Comparison of ENCODE assay signal across 26 mouse cellular contexts in genomic region chr2:154685772-154686171, GRCm38 (mm10).
"Had no signal": no experiment of that assay in that cellular context is flagged by ENCODE, and none has a peak within 500 bp of the region (broad histone marks: within the 10 kb centered on the region; RNA-seq: fewer than 3 reads in every experiment).

No protein-coding gene starts in this region.

- H3K4me1 ChIP-seq: limb, embryonic 15.5 days had no signal

- H3K27me3 ChIP-seq: heart, embryonic 13.5 days; heart, embryonic 15.5 days; hindbrain, embryonic 13.5 days; hindbrain, embryonic 15.5 days; kidney, embryonic 15.5 days; limb, embryonic 13.5 days; limb, embryonic 15.5 days; liver, embryonic 13.5 days; liver, embryonic 15.5 days had no signal

- H3K4me3 ChIP-seq: heart, embryonic 13.5 days; heart, embryonic 15.5 days; hindbrain, embryonic 13.5 days; hindbrain, embryonic 15.5 days; kidney, embryonic 15.5 days; limb, embryonic 13.5 days; limb, embryonic 15.5 days; liver, embryonic 13.5 days; liver, embryonic 15.5 days had no signal

- H3K9ac ChIP-seq: heart, embryonic 13.5 days; heart, embryonic 15.5 days; hindbrain, embryonic 13.5 days; hindbrain, embryonic 15.5 days; kidney, embryonic 15.5 days; limb, embryonic 13.5 days; limb, embryonic 15.5 days; liver, embryonic 13.5 days; liver, embryonic 15.5 days had no signal

- H3K27ac ChIP-seq: heart, embryonic 13.5 days; heart, embryonic 15.5 days; hindbrain, embryonic 13.5 days; hindbrain, embryonic 15.5 days; hindbrain, postnatal 0 days; kidney, embryonic 15.5 days; kidney, postnatal 0 days; limb, embryonic 13.5 days; limb, embryonic 15.5 days; liver, embryonic 13.5 days; liver, embryonic 15.5 days had no signal

- H3K9me3 ChIP-seq: heart, embryonic 13.5 days; heart, embryonic 15.5 days; hindbrain, embryonic 13.5 days; hindbrain, embryonic 15.5 days; kidney, embryonic 15.5 days; limb, embryonic 13.5 days; limb, embryonic 15.5 days; liver, embryonic 13.5 days; liver, embryonic 15.5 days had no signal

- ATAC-seq: hindbrain, postnatal 0 days; intestine, embryonic 16.5 days had no signal

- DNase-seq: gastrocnemius, postnatal 14 days; gastrocnemius, postnatal 36 days; heart, adult 18-20 months; heart, postnatal 14 days; heart, postnatal 36 days; kidney, adult 11 months; kidney, adult 2 months; kidney, adult 9 months; kidney, postnatal 14 days; kidney, postnatal 36 days; layer of hippocampus, adult 9-11 months; layer of hippocampus, postnatal 36 days; left cerebral cortex, postnatal 4 days; liver, embryonic 13.5 days had no signal

- H3K4me2 ChIP-seq: heart, embryonic 11.5 days; heart, embryonic 13.5 days; heart, embryonic 15.5 days; hindbrain, embryonic 13.5 days; hindbrain, embryonic 15.5 days; kidney, embryonic 15.5 days; limb, embryonic 13.5 days; limb, embryonic 15.5 days; liver, embryonic 13.5 days; liver, embryonic 15.5 days had no signal
